Mouse (Mus musculus) hindbrain, embryonic 12.5 days (tissue): ENCODE results near the gene Npy2r. TPM values are rescaled to one million over a fixed set of nuclear protein-coding genes. Genes with fewer than 3 reads are reported as not detected.
A peak's percentile ranks its signal among the peaks of the same experiment; 100 is the strongest.

Experiments used
- ATAC-seq: fragments of 200-750 bp; cut with Nextera tagmentation; 2 replicates; pipeline ENCODE4 v1.8.0; 2017; ENCODE audit warnings: moderate TSS enrichment; ENCODE audit not compliant: low FRiP score
- H3K27ac ChIP-seq: fragments of 300-500 bp; sonication (generic); 2 replicates; pipeline ENCODE4 v1.5.1; 2016; ENCODE audit warnings: mild to moderate bottlenecking
- H3K27me3 ChIP-seq: fragments of 300-500 bp; sonication (generic); 2 replicates; pipeline ENCODE4 v1.6.1; 2016; ENCODE audit warnings: mild to moderate bottlenecking
- H3K36me3 ChIP-seq: fragments of 300-500 bp; sonication (generic); 2 replicates; pipeline ENCODE4 v1.6.1; 2016; ENCODE audit warnings: mild to moderate bottlenecking
- H3K4me1 ChIP-seq: fragments of 300-500 bp; sonication (generic); 2 replicates; pipeline ENCODE4 v1.6.1; 2016
- H3K4me2 ChIP-seq: fragments of 300-500 bp; sonication (generic); replicated peaks from 2 replicates; pipeline ENCODE4 v1.6.1; 2016; ENCODE audit warnings: mild to moderate bottlenecking
- H3K4me3 ChIP-seq: fragments of 300-500 bp; sonication (generic); 2 replicates; pipeline ENCODE4 v1.5.1; 2016; ENCODE audit warnings: mild to moderate bottlenecking
- H3K9ac ChIP-seq: fragments of 300-500 bp; sonication (generic); 2 replicates; pipeline ENCODE4 v1.6.1; 2016; ENCODE audit warnings: mild to moderate bottlenecking, moderate library complexity
- H3K9me3 ChIP-seq: fragments of 300-500 bp; sonication (generic); replicated peaks from 2 replicates; pipeline ENCODE4 v1.6.1; 2016; ENCODE audit warnings: mild to moderate bottlenecking
- WGBS: fragments of 180-500 bp; shearing (Covaris S2); methylation state at CpG from one replicate; pipeline ENCODE4 v1.1.7; 2016; 5-methylcytosine and 5-hydroxymethylcytosine counted together
- polyA plus RNA-seq: library from polyadenylated mRNA; unstranded; fragments of >200 nt; fragmentation: Nextera tagmentation; extraction: Ambion mirVana; gene quantifications from 2 replicates; pipeline ENCODE4 v1.2.1, GENCODE M21; 2016

The Npy2r gene
- polyA plus RNA-seq = 0.34 and 0.64 TPM in 2 replicates

- Histone ChIP-seq H3K9me3 (no peaks in the 10 kb centered on the region), H3K9ac (peak within 1 kb of the TSS; percentile 64), H3K4me1 (peaks cover 5% of the 10 kb centered on the region; the same call in 1 of the 2 replicates), H3K4me2 (peak within 1 kb of the TSS; percentile 93), H3K36me3 (no peaks in the 10 kb centered on the region), H3K4me3 (peak within 1 kb of the TSS; percentile 42), H3K27ac (no peak within 1 kb of the TSS), H3K27me3 (peaks cover 24% of the 10 kb centered on the region)
- ATAC-seq = peak; percentile 67
- WGBS = under 1% methylated on average over 32 of the region's 32 CpGs
These were observed at the start of gene Npy2r for GRCm38 (mm10) chr3:82547908-82548721. Gene Npy2r, minus strand, starts transcription at chr3:82548084.

GRCm38 (mm10) chr3:82557786-82558185 lies 9.9 kb upstream of the Npy2r start:
- no peak overlapping the region for H3K27ac ChIP-seq
- H3K4me1 ChIP-seq = no peaks in the 10 kb centered on the region
- WGBS = 61% methylated on average over 3 of the region's 3 CpGs
- no peak; the same call in 1 of the 2 replicates for ATAC-seq
- H3K36me3 ChIP-seq = no peaks in the 10 kb centered on the region
- no peak overlapping the region for H3K9ac ChIP-seq
- H3K9me3 ChIP-seq = no peaks in the 10 kb centered on the region
- no peak overlapping the region for H3K4me2 ChIP-seq
- no peak overlapping the region for H3K4me3 ChIP-seq
- H3K27me3 ChIP-seq = no peaks in the 10 kb centered on the region

- no peaks in the 10 kb centered on the region for H3K27me3 ChIP-seq
- no peak overlapping the region for H3K4me2 ChIP-seq
- no peaks in the 10 kb centered on the region for H3K4me1 ChIP-seq
- no peaks in the 10 kb centered on the region for H3K9me3 ChIP-seq
- 87% methylated on average over 2 of the region's 2 CpGs for WGBS
- no peak overlapping the region for H3K27ac ChIP-seq
- H3K4me3 ChIP-seq = no peak overlapping the region
- H3K9ac ChIP-seq = no peak overlapping the region
- ATAC-seq = no peak
- no peaks in the 10 kb centered on the region for H3K36me3 ChIP-seq
These were observed 8.5 kb upstream of the Npy2r start for GRCm38 (mm10) chr3:82556311-82556828.

DNA sequence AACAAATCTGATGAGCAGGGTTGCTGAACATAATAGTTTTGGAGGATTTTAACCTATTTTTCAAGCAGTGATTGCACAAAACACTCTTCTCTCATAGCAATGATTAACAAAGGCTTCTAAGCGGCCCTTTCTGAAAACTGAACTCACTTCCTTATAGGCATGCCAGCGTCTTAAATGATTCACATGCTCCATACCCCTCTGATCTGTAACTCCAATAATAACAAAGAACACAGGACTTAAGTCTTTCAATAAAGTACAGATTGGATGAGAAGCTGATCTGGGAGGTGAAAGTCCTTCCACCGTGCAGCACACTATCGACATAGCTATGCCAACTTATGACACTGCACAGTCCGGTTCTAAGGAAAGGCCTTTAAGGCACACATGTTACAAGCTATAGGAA lies 2.0 kb upstream of the Npy2r start:
- Histone ChIP-seq H3K9ac (no peak overlapping the region), H3K4me3 (no peak overlapping the region), H3K4me2 (no peak overlapping the region), H3K9me3 (no peaks in the 10 kb centered on the region), H3K4me1 (peaks cover 5% of the 10 kb centered on the region; the same call in 1 of the 2 replicates), H3K27ac (no peak overlapping the region), H3K36me3 (no peaks in the 10 kb centered on the region), H3K27me3 (peaks cover 24% of the 10 kb centered on the region)
- no peak for ATAC-seq
- WGBS = 90% methylated on average over 5 of the region's 5 CpGs

GRCm38 (mm10) chr3:82548753-82549152 lies 869 bp upstream of the Npy2r start:
- Histone ChIP-seq H3K4me3 (peak overlapping the region; percentile 42), H3K36me3 (no peaks in the 10 kb centered on the region), H3K4me1 (peaks cover 5% of the 10 kb centered on the region; the same call in 1 of the 2 replicates), H3K27ac (no peak overlapping the region), H3K27me3 (peaks cover 24% of the 10 kb centered on the region), H3K9ac (peak overlapping the region; percentile 64; the same call in 1 of the 2 replicates), H3K9me3 (no peaks in the 10 kb centered on the region), H3K4me2 (peak overlapping the region; percentile 93)
- 0 out of 2 replicates have a peak, but pooled peaks have one; percentile 30 for ATAC-seq
- 2% methylated on average over 9 of the region's 9 CpGs for WGBS

DNA sequence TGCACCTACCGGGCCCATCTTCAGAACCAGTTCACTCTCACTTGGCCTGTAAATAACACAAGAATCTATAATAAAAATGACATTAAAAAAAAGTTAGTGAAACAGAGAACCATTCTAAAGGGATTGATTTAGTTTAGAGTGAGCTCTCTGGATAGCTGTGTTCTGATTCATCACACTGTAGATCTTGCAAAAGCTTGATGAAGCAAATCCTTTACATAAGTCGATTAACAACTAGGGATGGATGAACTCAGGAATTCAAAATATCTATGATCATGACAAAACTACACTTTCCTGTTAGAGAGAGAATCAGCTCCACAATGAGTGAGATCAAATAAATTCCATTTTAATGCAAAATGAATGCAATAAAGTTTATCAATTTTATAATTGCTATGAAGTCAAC lies 6.4 kb downstream of the Npy2r start:
- Histone ChIP-seq H3K9ac (no peak overlapping the region), H3K27me3 (peaks cover 2% of the 10 kb centered on the region; the same call in 1 of the 2 replicates), H3K4me2 (no peak overlapping the region), H3K27ac (no peak overlapping the region), H3K9me3 (no peaks in the 10 kb centered on the region), H3K4me3 (no peak overlapping the region), H3K36me3 (no peaks in the 10 kb centered on the region), H3K4me1 (no peaks in the 10 kb centered on the region)
- ATAC-seq = no peak
- 88% methylated on average over 2 of the region's 2 CpGs for WGBS

- no peak overlapping the region for H3K27ac ChIP-seq
- WGBS = 77% methylated on average over 5 of the region's 5 CpGs
- no peak overlapping the region for H3K9ac ChIP-seq
- no peaks in the 10 kb centered on the region for H3K4me1 ChIP-seq
- no peaks in the 10 kb centered on the region for H3K27me3 ChIP-seq
- H3K4me3 ChIP-seq = no peak overlapping the region
- no peaks in the 10 kb centered on the region for H3K9me3 ChIP-seq
- no peak for ATAC-seq
- H3K36me3 ChIP-seq = no peaks in the 10 kb centered on the region
- no peak overlapping the region for H3K4me2 ChIP-seq
These were observed 7.9 kb downstream of the Npy2r start for GRCm38 (mm10) chr3:82539951-82540350.

GRCm38 (mm10) chr3:82524792-82525191 lies 23.1 kb downstream of the Npy2r start:
- no peak for ATAC-seq
- no peaks in the 10 kb centered on the region for H3K4me1 ChIP-seq
- no peak overlapping the region for H3K4me2 ChIP-seq
- no peaks in the 10 kb centered on the region for H3K9me3 ChIP-seq
- no peaks in the 10 kb centered on the region for H3K27me3 ChIP-seq
- no peak overlapping the region for H3K27ac ChIP-seq
- WGBS = 81% methylated on average over 1 of the region's 1 CpGs
- no peak overlapping the region for H3K9ac ChIP-seq
- H3K4me3 ChIP-seq = no peak overlapping the region
- H3K36me3 ChIP-seq = no peaks in the 10 kb centered on the region

DNA sequence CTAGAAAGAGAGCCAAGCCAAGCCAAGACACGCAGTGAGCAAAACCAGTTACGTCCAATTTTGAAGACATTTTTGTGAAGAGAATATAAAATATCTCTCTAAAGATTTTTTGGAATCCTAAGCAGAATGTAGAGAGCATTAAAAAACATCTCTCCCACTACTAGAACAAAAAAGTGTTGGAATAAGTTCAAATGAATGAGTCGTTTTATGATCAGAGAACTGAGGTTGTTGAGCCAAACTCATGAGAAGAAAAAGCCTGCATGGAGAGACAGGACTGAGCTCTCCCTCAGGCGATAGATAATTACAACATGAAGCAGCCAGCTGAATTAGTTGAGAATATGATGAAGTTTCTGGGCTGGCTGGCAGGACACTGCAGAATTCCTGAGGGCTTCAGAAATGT lies 49.9 kb downstream of the Npy2r start:
- Histone ChIP-seq H3K36me3 (no peaks in the 10 kb centered on the region), H3K27me3 (no peaks in the 10 kb centered on the region), H3K27ac (no peak overlapping the region), H3K4me1 (no peaks in the 10 kb centered on the region), H3K9me3 (no peaks in the 10 kb centered on the region), H3K4me3 (no peak overlapping the region), H3K9ac (no peak overlapping the region), H3K4me2 (no peak overlapping the region)
- no peak for ATAC-seq
- WGBS = 86% methylated on average over 4 of the region's 4 CpGs

Other genes starting within 250 kb of the Npy2r start
- 16.7 and 20.5 TPM in 2 replicates for gene Map9, start 190.0 kb downstream of the Npy2r start, polyA plus RNA-seq